Mouse (Mus musculus): Measurements from ENCODE around the gene D17H6S53E.

D17H6S53E gene

DNA sequence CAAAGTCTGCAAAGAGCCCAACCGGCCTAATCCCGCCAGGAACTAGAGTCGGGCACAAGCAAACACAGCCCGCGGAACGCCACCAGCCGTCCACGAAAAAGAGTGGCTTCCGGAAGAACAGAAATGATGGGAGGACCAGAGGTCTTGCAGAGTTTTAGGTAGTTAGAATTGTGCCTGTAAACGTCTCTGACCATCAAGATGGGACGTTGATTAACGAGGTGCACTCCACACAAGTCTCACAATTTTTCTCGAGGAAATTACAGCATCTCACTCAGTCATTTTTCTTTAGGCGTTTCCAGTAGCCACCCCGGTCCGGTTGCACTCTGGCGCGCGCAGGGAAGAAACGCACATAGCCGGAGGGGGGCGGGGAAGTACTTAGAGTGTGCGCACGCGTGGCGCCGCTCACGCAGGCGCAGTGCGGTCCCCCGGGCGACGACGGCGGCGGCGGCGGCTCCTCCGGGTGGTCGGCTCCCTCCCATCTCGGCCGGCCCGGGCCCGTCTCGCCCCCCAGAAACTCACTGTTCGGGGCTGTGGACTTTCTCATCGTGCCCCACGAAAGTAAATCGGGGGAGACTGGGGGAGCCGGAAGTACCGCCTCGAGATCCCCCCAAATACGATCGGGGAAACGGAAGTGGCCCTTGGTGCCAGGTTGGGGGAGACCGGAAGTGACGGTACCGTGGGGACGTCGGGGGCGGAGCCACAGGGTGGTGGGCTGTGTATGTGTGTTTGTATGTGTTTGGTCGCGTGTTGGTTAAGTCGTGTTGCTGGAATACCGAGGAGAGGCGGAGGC lies 8.8 kb downstream of the D17H6S53E start, which contains the start of gene Bag6:
Bag6 (plus strand) TSS at position 378 of the 790 bp plus-strand sequence.
- peak; percentile 94 for DNase-seq

DNA sequence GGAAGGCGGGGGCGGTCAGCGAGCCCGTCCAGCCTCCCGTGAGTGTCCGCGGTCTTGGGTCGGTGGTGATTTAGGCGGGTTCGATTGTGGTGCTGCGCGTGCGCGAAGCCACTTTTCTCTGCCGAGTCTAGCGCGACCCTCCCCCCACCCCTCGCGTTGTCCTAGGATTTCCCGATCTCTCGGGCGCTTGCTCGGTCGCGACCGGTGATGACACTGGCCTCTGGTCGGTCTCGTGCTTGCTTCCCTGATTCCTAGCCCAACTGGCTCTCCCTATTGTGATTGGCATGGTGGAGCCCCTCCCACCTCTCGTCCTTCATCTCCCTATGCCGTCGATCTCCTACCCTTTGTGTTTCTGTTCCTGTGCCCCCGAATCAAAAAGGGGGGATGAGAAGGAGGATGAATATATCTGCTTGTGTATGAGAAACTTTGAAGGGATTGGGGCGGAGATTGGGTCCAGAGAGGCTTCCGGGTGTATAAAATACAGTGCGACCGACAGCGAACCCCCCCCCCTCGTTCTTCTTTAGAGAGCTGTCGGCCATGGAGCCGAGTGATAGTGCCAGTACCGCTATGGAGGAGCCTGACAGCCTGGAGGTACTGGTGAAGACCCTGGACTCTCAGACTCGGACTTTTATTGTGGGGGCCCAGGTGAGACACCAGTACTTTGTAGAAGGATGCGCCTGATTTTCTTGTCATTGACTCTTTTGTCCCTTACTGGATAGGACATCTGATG lies 9.6 kb downstream of the D17H6S53E start:
- DNase-seq = no peak

DNA sequence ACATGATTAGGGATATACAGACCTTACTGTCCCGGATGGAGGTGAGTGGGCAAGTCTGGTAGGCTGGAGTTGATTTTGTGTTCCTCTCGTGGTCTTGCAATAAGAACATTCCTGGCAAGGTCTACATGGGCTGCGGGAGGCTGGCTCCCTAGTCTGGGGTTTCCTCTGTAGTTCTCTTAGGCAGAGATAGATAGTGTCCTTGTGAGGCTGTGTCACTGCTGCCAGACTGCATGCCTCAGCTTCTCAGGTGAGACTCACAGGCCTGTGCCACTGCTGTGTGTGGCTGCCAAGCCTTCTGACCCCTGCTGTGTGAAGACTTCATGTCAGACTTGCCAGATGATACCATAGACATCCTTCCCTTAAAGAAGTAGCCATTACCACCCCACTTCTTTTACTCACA lies 13.1 kb downstream of the D17H6S53E start:
- DNase-seq = no peak

DNA sequence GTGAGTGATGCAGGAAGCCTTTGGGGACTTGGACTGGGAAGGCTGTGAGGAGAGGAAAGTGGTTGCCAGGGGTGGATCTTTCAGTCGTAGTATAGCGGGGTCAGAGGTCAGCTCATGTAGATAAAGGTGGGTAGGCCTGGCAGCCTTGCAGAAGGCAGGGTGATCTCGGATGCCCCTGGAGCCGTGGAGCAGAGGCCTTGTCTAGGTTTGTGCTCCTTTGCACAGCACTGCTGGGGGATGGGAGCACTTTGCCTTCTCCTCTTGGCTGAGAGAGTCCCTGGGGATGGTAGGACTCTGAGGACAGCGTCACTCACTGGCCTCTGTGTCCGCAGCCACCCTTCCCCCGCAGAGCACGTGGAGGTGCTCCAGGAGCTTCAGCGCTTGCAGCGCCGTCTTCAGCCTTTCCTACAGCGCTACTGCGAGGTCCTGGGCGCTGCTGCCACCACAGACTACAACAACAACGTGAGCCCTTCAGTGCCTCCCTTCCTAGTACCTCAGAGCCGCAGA lies 14.4 kb downstream of the D17H6S53E start:
- DNase-seq = no peak

DNA sequence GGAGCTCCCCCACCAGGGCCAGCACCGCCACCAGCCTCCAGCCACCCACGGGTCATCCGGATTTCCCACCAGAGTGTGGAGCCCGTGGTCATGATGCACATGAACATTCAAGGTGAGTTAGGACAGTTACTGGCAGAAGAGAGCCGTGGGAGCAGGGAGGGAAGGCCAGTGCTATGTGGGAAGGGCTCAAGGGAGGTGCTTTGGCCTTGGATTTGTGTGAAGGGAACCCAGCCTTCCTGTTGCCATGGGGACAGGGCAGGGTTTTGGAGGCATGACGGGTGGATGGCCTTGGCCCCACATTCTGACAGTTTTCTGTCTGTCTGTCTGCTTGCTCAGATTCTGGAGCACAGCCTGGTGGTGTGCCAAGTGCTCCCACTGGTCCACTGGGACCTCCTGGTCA lies 15.8 kb downstream of the D17H6S53E start:
- DNase-seq = no peak

DNA sequence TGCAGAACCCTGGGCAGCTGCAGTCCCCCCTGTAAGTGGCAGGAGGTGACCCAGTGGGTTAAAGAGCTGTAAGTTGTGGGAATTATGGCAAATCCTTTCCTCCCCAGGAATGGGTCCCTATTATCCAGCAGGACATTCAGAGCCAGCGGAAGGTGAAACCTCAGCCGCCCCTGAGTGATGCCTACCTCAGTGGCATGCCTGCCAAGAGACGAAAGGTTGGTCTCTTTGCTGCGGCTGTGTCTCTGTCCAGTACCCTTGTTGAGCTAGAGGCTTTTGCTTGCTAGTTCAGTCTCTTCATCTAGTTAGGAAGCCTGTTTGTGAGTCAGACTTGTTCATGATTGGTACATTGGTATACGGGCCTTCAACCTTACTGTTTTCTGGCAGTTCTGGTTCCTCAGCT lies 20.0 kb downstream of the D17H6S53E start:
- DNase-seq = no peak

DNA sequence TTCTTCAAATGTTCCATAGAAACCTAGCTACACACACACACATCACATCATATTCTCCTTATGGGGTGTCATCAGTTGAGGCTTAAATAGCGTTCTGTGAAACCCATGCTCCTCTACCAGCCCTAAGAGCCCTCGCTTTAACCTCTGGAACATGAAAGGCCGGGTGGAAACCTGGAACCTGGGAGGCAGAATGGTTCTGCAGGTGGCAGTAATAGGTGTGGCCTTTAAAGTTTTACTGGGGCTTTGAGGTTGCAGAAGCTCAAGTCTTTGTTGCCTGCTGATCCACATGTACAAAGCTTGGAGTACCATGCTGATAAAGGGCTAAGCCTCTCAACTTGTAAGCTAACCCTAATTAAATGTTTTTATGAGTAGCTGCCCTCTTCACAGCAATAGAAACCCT lies 21.2 kb downstream of the D17H6S53E start:
- no peak for DNase-seq

DNA sequence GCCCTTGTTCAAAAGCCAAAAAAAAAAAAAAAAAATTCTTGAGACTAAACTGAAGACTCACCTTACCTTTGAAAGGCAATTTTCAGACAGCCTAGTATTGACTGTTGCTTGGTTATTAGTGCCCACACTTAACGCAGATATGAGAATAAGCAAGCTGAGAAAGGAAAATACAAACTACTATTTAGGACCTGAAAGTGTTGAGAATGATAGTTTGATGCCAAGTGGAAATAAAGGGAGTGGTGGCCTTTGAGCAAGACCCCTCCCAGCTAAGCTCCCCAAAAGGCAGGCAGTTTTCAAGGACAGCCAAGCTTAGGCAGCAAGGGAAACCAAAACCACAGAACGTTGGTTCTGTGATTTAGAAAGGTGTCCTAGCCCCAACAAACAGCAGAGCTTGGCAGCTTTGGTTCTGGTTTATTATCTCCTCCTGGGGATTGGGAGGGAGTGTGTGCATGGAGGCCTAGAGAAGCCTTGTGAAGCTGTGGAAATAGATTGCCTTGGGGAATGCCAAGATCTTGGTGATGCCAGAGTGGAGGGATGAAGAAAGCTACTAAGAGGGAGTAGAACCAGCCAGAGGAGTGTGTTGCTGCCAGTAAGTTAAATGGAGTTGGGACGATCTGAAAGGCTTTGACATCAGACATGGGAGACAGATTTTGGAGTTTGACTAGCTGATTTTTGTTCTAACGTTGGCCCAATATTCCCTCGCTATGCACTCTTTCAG lies 21.9 kb downstream of the D17H6S53E start:
- no peak for DNase-seq

DNA sequence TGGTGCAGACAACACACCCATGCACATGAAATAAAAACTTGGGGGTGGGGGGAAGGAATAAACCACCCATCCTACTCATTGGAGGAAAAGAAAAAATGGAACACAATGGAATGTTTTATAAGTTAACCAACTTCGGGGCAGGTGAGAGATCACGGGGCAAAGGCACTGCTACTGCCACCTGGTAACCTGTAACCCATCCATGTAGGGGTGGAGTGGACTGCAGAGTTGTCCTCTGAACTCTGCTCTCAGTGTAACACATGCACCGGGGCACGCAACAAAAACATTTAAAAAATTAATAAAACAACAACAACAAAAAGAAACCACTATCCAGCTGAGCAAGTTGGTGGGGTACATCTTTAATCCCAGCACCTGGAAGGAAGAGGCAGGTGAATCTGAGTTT lies 25.9 kb downstream of the D17H6S53E start:
- no peak for DNase-seq

DNA sequence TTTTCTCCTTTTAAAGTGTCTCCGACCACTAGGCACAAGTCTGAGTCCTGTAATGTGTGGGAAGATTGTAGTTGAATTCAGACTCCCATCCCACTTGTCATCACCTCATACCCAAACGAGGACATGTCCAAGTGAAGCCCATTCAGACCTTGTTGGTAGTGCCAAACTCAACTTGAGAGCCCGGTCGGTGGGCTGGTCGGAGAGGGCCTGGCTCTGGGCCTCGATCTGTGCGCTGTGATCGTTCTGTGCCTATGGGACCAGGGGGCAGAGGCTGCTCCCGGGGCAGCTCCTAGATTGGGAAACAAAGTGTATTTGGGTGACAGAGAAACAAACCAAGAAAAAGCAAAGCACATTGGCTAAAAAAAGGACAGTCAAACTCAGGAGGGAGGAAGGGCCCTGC lies 26.9 kb downstream of the D17H6S53E start:
- DNase-seq = no peak

DNA sequence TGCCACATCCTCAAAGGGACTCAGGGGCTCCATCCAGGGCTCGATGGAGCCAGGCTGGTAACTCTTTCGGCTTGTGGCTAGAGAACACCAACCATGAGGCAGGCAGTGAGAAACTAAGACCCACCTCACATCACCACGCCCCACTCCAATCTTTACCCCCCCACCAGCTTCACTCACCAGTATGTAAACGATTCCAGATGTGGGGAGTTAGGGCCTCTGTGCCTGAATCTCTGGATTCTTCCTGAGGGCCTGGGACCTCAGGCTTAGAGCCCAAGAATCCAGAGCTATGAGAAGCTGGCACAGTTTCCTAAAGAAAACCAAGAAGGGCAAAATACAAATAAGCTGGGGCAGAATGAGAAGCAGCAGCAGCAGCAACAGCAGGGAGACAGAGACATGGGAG lies 27.8 kb downstream of the D17H6S53E start:
- no peak for DNase-seq

DNA sequence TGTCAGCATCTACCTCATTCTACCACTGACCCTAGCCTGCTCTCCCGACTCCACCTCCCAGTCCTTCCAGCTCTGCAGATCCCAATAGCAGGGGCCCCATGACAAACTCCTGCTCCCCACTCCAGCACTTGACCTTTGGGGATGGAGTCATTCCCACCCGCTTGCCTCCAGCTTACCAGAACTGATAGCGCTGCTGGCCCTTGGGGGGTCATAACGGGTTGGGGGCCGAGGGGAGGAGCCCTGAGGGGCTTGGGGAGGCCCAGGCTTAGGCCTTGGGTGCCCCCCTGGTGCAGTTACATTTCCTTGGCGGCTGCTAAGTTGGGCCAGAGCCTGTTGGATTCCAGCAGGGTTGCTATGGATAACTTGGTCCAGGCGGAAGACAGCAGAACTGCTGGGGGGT lies 28.4 kb downstream of the D17H6S53E start:
- no peak for DNase-seq

DNA sequence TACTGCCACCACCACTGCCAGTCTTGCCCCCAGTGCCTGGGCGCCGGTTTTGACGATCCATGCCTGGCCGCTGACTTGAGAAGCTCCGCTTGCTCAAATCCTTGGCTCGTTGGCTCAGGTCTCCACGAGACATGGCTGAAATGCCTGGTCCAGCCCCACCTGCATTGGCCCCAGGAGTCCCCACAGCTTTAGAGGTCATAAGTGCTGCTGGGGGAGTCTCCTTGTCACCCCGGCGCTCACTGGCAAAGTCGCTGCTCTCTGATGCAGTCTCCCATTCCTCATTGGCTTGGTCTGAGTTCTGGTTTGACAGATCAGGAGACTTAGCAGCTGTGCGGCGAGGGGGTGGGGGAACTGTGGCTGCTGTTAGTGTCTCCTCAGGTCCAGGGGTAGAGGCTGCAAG lies 29.3 kb downstream of the D17H6S53E start:
- DNase-seq = no peak

DNA sequence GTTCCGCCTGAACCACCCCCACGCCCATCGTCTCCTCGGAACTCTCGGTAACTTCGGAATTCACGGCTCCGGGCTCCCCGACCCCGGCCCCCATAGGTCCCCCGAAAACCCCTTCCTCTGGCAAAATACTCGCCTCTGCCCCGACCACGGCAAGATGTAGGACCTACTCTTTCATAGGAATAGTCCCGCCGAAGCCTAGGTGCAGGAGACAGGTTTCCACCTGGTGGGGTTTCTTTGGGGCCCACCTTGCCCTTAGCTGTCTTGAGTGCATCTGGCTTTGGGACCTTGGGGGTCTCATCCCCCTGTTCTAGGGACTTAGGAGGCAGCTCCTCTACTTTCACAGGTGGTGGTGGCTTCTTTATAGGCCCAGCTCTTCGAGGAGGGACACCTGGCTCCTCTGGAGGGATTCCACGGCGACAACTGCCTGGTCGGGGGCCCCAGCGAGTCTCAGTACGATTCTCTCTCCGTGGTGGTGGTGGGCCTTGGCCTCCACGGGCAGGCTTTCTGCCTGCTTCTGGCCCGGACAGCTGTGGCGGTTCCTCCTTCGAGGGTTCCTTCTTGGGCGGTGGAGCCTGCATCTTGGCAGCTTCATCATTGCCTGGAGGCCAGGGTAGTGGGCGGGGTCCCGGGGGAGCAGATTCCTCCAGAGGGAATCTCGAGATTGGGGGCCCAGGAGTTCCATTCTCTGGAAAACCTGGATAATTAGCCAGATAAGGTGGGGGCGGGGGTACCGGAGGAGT lies 30.5 kb downstream of the D17H6S53E start:
- no peak for DNase-seq

DNA sequence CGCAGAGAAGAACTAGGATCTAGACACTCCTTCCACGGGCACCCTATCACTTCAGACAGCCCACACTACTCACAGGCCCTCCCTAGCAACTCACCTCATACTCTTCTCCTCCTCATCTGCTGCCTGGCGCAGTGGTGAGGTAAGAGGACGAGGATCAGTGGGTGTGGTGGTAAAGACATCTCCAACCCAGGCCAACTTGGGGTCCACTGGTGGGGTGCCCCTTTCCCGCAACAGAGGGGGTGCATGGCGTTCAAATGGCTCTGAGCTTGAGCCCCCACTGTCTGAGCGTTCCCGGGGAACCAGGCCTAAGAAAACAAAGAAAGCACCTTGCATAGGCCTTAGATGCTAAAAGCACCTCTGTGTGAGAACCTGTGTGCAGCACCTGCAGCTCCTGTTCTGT lies 31.1 kb downstream of the D17H6S53E start:
- DNase-seq = no peak

DNA sequence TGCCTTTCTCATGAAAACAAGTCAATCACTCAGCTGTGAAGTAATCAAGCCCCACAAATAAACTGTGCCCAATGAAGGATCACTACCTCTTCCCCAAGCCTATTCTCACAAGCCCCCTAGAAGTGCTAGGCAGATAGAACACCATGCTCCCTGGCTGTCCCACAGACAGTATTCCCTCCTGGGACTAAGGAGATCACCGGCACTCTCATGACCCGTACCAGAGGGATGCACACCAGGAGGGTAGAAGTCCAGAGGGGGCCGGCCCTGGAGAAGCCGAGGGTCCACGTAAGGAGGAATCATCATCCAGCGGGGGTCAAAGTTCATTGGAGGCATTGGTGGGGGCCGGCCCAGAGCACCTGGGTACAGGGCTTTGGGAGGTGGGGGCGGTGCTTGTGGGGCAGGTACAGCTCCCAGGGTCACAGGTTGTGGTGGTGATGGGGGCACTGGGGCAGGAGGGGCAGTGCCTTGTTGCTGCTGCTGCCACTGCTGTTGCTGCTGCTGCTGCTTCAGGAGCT lies 31.5 kb downstream of the D17H6S53E start:
- no peak for DNase-seq

DNA sequence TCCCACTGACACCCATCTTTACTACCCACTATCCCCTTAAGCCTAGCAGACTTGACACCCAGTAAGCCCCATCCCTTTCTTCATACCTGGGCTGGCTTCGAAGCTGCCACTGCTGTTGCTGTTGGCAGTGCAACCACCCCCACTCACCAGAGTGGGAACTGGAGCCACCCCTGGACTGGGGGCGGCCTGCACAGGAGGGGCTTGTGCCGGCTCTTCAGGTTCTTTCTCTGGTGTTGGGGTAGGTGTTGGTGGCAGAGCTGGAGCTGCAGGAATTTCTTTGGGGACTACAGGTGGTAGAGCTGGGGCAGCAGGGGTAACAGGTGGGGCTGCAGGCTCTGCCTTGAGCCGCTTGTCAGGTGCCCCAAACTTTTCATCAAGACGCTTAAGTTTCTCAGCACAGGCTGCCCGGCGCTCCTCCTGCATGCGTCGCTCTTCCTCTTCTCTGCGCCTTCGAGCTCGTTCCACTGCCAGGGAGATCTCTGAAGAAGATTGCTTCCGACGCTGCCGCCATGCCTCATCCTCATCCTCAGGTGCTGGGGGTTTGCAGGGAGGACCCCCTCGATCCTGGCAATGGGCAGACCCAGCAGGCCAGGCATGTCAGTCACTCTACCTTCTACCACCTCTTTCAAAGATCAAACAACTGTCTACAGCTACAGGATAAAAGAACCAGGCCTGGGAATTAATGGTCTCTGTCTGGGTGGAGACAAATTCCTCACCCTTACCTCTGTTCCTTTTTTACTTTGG lies 32.8 kb downstream of the D17H6S53E start:
- DNase-seq = no peak

DNA sequence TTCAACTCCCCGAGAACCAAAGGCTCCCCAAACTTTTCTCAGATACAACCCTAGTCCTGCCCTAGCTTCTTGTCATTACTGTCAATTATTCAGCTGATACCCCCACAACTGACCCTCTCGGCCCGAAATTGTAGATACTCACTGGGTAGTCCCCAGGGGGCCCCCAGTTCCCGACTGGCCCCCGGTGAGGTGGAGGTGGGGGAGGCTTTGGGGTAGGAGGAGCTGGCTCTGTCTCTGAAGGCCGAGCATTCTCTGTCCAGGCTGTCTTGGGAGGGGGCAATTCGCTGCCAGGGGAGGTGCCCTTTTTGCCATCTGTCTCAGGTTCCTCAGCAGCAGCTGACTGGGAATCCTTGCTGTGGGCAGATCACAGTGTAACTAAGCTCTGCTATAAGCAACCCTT lies 33.5 kb downstream of the D17H6S53E start:
- no peak for DNase-seq

DNA sequence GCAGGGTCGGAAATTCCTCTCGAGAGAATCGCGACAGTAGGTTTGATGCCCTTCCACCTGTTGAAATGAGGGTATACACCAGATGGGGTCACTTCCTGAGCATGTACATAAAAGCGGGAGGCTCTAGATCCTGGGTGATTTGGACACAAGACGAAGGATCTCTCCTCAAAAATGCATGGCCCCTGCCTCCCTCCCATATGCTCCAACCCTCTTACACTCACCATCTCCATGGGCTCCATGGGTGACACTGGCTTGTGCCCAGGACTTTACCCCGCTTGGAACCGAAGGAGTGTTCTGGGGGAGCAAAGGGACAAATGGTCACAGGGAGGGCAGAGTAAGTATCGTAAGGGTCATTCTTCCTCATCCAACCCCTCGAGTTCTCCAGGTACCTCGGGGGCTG lies 35.2 kb downstream of the D17H6S53E start:
- no peak for DNase-seq

DNA sequence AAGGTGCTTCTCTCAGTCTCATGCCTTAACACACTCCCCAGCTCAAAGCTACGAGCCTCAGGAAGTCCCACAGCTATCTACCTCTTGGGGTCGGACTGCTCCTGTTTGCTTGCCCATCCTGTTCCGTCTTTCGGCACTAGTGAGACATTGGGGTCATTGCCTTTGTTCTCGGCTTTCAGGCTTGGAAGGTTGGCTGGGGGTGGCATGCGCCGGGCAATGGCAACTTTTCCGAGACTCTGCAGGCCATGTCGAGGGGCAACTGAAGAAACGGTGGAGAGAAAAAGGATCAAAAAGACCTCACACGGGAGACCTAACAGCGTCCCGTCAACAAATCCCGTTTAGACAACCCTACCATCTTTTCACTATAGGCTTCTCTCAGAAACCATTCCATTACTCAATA lies 35.9 kb downstream of the D17H6S53E start:
- no peak for DNase-seq

DNA sequence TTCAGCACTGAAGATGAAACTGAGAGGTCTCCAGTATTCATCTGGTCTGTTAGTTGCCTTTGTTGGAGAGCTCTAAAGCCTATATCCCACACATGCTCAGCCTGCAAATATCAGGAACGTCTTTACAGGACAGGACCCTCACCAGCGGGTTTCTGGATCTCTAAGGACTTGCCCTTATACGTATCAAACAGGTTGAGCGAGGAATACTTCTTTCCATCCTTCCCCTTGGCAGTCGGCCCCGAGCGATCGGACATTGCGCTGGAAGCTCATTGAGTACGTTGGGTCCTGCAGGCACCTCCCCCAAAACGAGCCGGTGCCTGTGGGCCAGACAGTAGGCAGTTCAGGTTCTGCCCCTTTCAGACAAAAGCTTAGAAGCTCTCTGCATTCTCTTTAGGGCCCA lies 36.6 kb downstream of the D17H6S53E start:
- no peak for DNase-seq
